Mouse (Mus musculus): ENCODE data around the gene Prkaca. TPM values are rescaled to one million over a fixed set of nuclear protein-coding genes. Genes with fewer than 3 reads are reported as not detected.

Prkaca gene
- polyA plus RNA-seq (2011; ENCODE audit: insufficient read depth, insufficient read length, low read depth, missing spikeins): 51.8 and 54.1 TPM in 2 replicates

GRCm38 (mm10) chr8:83972150-83973120 lies at the start of gene Prkaca:
TSS of gene Prkaca (plus strand) at chr8:83972993.
- H3K9me3 ChIP-seq (replicated peaks; ENCODE audit: control insufficient read depth, insufficient read depth, low read length, poor library complexity, severe bottlenecking): no peaks in the 10 kb centered on the region
- H3K4me3 ChIP-seq (ENCODE audit: low read depth, low read length): peak within 1 kb of the TSS; percentile 89
- H3K9ac ChIP-seq (ENCODE audit: low read depth, poor library complexity, severe bottlenecking): peak within 1 kb of the TSS; percentile 72
- H3K27ac ChIP-seq (ENCODE audit: insufficient read depth, low read length): no peak within 1 kb of the TSS
- no peak for TF ChIP-seq EP300 (IDR thresholded peaks at IDR 0.05; ENCODE audit: insufficient read depth, low read depth, low read length)
- no peak for TF ChIP-seq POLR2A (IDR thresholded peaks at IDR 0.05; ENCODE audit: insufficient read depth, low read length)
- no peak for TF ChIP-seq CTCF (IDR thresholded peaks at IDR 0.05; ENCODE audit: low read depth, low read length)
- peaks cover 19% of the 10 kb centered on the region for H3K36me3 ChIP-seq (ENCODE audit: control insufficient read depth, insufficient read depth, low read length, poor library complexity, severe bottlenecking)
- H3K27me3 ChIP-seq (ENCODE audit: control insufficient read depth, insufficient read depth, low read length, poor library complexity, severe bottlenecking): no peaks in the 10 kb centered on the region
- no peaks in the 10 kb centered on the region for H3K4me1 ChIP-seq (ENCODE audit: control insufficient read depth, insufficient read depth, low read length)

GRCm38 (mm10) chr8:83924585-83924984 lies 48.2 kb upstream of the Prkaca start:
- H3K36me3 ChIP-seq (ENCODE audit: control insufficient read depth, insufficient read depth, low read length, poor library complexity, severe bottlenecking): peaks cover 41% of the 10 kb centered on the region
- no peaks in the 10 kb centered on the region for H3K27me3 ChIP-seq (ENCODE audit: control insufficient read depth, insufficient read depth, low read length, poor library complexity, severe bottlenecking)
- no peaks in the 10 kb centered on the region for H3K4me1 ChIP-seq (ENCODE audit: control insufficient read depth, insufficient read depth, low read length)
- no peak overlapping the region for H3K27ac ChIP-seq (ENCODE audit: insufficient read depth, low read length)
- H3K4me3 ChIP-seq (ENCODE audit: low read depth, low read length): no peak overlapping the region
- TF ChIP-seq EP300 (IDR thresholded peaks at IDR 0.05; ENCODE audit: insufficient read depth, low read depth, low read length): no peak
- TF ChIP-seq POLR2A (IDR thresholded peaks at IDR 0.05; ENCODE audit: insufficient read depth, low read length): no peak
- no peak for TF ChIP-seq CTCF (IDR thresholded peaks at IDR 0.05; ENCODE audit: low read depth, low read length)
- no peak overlapping the region for H3K9ac ChIP-seq (ENCODE audit: low read depth, poor library complexity, severe bottlenecking)
- H3K9me3 ChIP-seq (replicated peaks; ENCODE audit: control insufficient read depth, insufficient read depth, low read length, poor library complexity, severe bottlenecking): no peaks in the 10 kb centered on the region

- H3K27ac ChIP-seq (ENCODE audit: insufficient read depth, low read length): no peak overlapping the region
- no peaks in the 10 kb centered on the region for H3K9me3 ChIP-seq (replicated peaks; ENCODE audit: control insufficient read depth, insufficient read depth, low read length, poor library complexity, severe bottlenecking)
- H3K36me3 ChIP-seq (ENCODE audit: control insufficient read depth, insufficient read depth, low read length, poor library complexity, severe bottlenecking): peaks cover 49% of the 10 kb centered on the region
- H3K4me3 ChIP-seq (ENCODE audit: low read depth, low read length): no peak overlapping the region
- TF ChIP-seq CTCF (IDR thresholded peaks at IDR 0.05; ENCODE audit: low read depth, low read length): no peak
- H3K27me3 ChIP-seq (ENCODE audit: control insufficient read depth, insufficient read depth, low read length, poor library complexity, severe bottlenecking): no peaks in the 10 kb centered on the region
- no peak overlapping the region for H3K9ac ChIP-seq (ENCODE audit: low read depth, poor library complexity, severe bottlenecking)
- H3K4me1 ChIP-seq (ENCODE audit: control insufficient read depth, insufficient read depth, low read length): no peaks in the 10 kb centered on the region
Measured at GRCm38 (mm10) chr8:83926266-83926665, 46.5 kb upstream of the Prkaca start.

- Histone ChIP-seq H3K9me3 (replicated peaks; ENCODE audit: control insufficient read depth, insufficient read depth, low read length, poor library complexity, severe bottlenecking) (no peaks in the 10 kb centered on the region), H3K27me3 (ENCODE audit: control insufficient read depth, insufficient read depth, low read length, poor library complexity, severe bottlenecking) (no peaks in the 10 kb centered on the region), H3K4me1 (ENCODE audit: control insufficient read depth, insufficient read depth, low read length) (no peaks in the 10 kb centered on the region), H3K4me3 (ENCODE audit: low read depth, low read length) (no peak overlapping the region), H3K9ac (ENCODE audit: low read depth, poor library complexity, severe bottlenecking) (no peak overlapping the region), H3K36me3 (ENCODE audit: control insufficient read depth, insufficient read depth, low read length, poor library complexity, severe bottlenecking) (peaks cover 93% of the 10 kb centered on the region), H3K27ac (ENCODE audit: insufficient read depth, low read length) (no peak overlapping the region)
- TF ChIP-seq CTCF (IDR thresholded peaks at IDR 0.05; ENCODE audit: low read depth, low read length) (no peak), POLR2A (IDR thresholded peaks at IDR 0.05; ENCODE audit: insufficient read depth, low read length) (no peak), EP300 (IDR thresholded peaks at IDR 0.05; ENCODE audit: insufficient read depth, low read depth, low read length) (no peak)
Measured at GRCm38 (mm10) chr8:83934222-83934621, 38.6 kb upstream of the Prkaca start.

GRCm38 (mm10) chr8:83934994-83935393 lies 37.8 kb upstream of the Prkaca start:
- H3K36me3 ChIP-seq (ENCODE audit: control insufficient read depth, insufficient read depth, low read length, poor library complexity, severe bottlenecking): peaks cover 86% of the 10 kb centered on the region
- no peak overlapping the region for H3K4me3 ChIP-seq (ENCODE audit: low read depth, low read length)
- TF ChIP-seq EP300 (IDR thresholded peaks at IDR 0.05; ENCODE audit: insufficient read depth, low read depth, low read length) (no peak), CTCF (IDR thresholded peaks at IDR 0.05; ENCODE audit: low read depth, low read length) (no peak)
- H3K27me3 ChIP-seq (ENCODE audit: control insufficient read depth, insufficient read depth, low read length, poor library complexity, severe bottlenecking): no peaks in the 10 kb centered on the region
- no peak overlapping the region for H3K27ac ChIP-seq (ENCODE audit: insufficient read depth, low read length)
- H3K9ac ChIP-seq (ENCODE audit: low read depth, poor library complexity, severe bottlenecking): no peak overlapping the region
- H3K9me3 ChIP-seq (replicated peaks; ENCODE audit: control insufficient read depth, insufficient read depth, low read length, poor library complexity, severe bottlenecking): no peaks in the 10 kb centered on the region
- H3K4me1 ChIP-seq (ENCODE audit: control insufficient read depth, insufficient read depth, low read length): no peaks in the 10 kb centered on the region

GRCm38 (mm10) chr8:83935435-83935834 lies 37.4 kb upstream of the Prkaca start:
- TF ChIP-seq EP300 (IDR thresholded peaks at IDR 0.05; ENCODE audit: insufficient read depth, low read depth, low read length) (no peak), POLR2A (IDR thresholded peaks at IDR 0.05; ENCODE audit: insufficient read depth, low read length) (no peak), CTCF (IDR thresholded peaks at IDR 0.05; ENCODE audit: low read depth, low read length) (no peak)
- Histone ChIP-seq H3K27me3 (ENCODE audit: control insufficient read depth, insufficient read depth, low read length, poor library complexity, severe bottlenecking) (no peaks in the 10 kb centered on the region), H3K36me3 (ENCODE audit: control insufficient read depth, insufficient read depth, low read length, poor library complexity, severe bottlenecking) (peaks cover 82% of the 10 kb centered on the region), H3K9ac (ENCODE audit: low read depth, poor library complexity, severe bottlenecking) (no peak overlapping the region), H3K27ac (ENCODE audit: insufficient read depth, low read length) (no peak overlapping the region), H3K9me3 (replicated peaks; ENCODE audit: control insufficient read depth, insufficient read depth, low read length, poor library complexity, severe bottlenecking) (no peaks in the 10 kb centered on the region), H3K4me1 (ENCODE audit: control insufficient read depth, insufficient read depth, low read length) (no peaks in the 10 kb centered on the region), H3K4me3 (ENCODE audit: low read depth, low read length) (no peak overlapping the region)

Measured in ES-Bruce4 (cell line).